Mouse (Mus musculus): ENCODE measurements around the gene Slc38a8. TPM values are rescaled to one million over a fixed set of nuclear protein-coding genes. Genes with fewer than 3 reads are reported as not detected.
A peak's percentile ranks its signal among the peaks of the same experiment; 100 is the strongest.

Slc38a8 gene
- polyA plus RNA-seq, 1 experiment from 2014 or later = not detected

DNA sequence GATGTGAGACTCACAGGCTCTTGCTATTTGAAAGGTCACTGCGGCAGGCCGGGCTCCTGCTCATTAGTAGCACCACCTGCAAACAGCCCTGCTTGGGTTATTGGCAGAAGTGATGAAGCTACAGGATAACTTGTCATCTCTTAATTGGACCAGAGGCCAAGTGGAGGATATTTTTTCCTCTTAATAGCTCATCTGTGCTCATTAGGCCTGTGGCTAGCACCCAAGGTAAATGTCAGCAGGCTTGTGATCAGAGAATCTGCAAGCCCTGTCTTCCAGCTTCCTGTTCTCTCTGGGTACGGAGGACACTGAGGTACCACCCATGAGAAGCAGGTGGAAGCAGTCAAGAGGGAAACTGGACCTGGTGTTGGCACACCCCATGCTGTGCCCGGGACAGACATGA lies 50.4 kb downstream of the Slc38a8 start:
- peaks cover 14% of the 10 kb centered on the region for H3K4me1 ChIP-seq (replicated peaks)
- no peak overlapping the region for H3K4me2 ChIP-seq
- 85% methylated on average over 4 of the region's 4 CpGs for WGBS
- no peak overlapping the region for H3K9ac ChIP-seq
- no peaks in the 10 kb centered on the region for H3K36me3 ChIP-seq
- H3K4me3 ChIP-seq = no peak overlapping the region
- no peak for ATAC-seq (ENCODE audit: insufficient number of reproducible peaks, low FRiP score)
- no peaks in the 10 kb centered on the region for H3K9me3 ChIP-seq (replicated peaks)
- H3K27ac ChIP-seq (ENCODE audit: poor library complexity, severe bottlenecking) = no peak overlapping the region
- peaks cover 72% of the 10 kb centered on the region for H3K27me3 ChIP-seq (replicated peaks)

DNA sequence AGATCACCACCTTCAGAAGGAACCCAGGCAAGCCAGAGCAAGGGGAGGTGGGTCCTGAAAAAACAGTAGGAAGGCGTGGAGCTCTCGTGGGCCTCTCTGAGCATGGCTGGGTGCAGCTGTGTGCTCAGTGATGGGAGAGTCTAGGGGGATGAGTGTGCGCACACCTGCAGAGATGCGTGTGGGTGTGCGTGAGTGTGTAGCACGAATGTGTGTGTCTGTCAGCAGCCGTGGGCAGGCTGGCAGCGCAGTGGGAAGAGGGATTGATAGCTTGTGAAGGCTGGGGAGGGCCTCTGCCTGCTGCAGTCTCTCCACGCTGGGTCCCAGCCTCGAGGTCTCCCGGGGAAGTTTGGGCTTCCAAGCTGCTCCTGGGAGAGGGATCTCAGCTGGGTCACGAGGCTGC lies 51.9 kb downstream of the Slc38a8 start:
- Histone ChIP-seq H3K9me3 (replicated peaks) (no peaks in the 10 kb centered on the region), H3K4me1 (replicated peaks) (peaks cover 3% of the 10 kb centered on the region; the same call in 1 of the 2 replicates), H3K27me3 (replicated peaks) (peaks cover 87% of the 10 kb centered on the region), H3K4me3 (no peak overlapping the region), H3K36me3 (no peaks in the 10 kb centered on the region), H3K9ac (no peak overlapping the region; the same call in 1 of the 2 replicates), H3K4me2 (no peak overlapping the region), H3K27ac (ENCODE audit: poor library complexity, severe bottlenecking) (no peak overlapping the region)
- WGBS = 72% methylated on average over 12 of the region's 12 CpGs
- no peak for ATAC-seq (ENCODE audit: insufficient number of reproducible peaks, low FRiP score)

DNA sequence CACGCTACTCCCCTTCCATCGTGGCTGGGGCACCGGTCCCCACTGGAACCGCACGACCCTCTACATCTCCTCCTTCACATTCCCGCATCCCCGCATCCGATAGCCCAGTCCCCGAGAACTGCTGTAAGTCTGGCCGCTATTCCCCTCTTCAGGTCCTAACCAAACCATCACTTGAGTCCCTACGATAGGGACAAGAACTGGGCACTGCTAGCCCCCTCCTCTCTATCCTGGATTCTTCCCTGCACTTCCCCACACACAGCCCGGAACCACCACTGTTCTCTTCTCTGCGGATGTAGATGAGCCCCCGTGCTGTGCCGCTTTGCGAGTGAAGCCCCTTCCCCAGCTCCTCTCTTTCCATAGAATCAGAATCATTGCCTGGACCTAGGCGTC lies 53.7 kb downstream of the Slc38a8 start:
- no peaks in the 10 kb centered on the region for H3K9me3 ChIP-seq (replicated peaks)
- no peak overlapping the region for H3K9ac ChIP-seq
- H3K27ac ChIP-seq (ENCODE audit: poor library complexity, severe bottlenecking) = no peak overlapping the region
- ATAC-seq (ENCODE audit: insufficient number of reproducible peaks, low FRiP score) = no peak
- H3K4me2 ChIP-seq = peak overlapping the region; percentile 97
- peaks cover 85% of the 10 kb centered on the region for H3K27me3 ChIP-seq (replicated peaks)
- peaks cover 3% of the 10 kb centered on the region; the same call in 1 of the 2 replicates for H3K4me1 ChIP-seq (replicated peaks)
- WGBS = 3% methylated on average over 17 of the region's 17 CpGs
- H3K36me3 ChIP-seq = no peaks in the 10 kb centered on the region
- H3K4me3 ChIP-seq = peak overlapping the region; percentile 65; the same call in 1 of the 2 replicates

DNA sequence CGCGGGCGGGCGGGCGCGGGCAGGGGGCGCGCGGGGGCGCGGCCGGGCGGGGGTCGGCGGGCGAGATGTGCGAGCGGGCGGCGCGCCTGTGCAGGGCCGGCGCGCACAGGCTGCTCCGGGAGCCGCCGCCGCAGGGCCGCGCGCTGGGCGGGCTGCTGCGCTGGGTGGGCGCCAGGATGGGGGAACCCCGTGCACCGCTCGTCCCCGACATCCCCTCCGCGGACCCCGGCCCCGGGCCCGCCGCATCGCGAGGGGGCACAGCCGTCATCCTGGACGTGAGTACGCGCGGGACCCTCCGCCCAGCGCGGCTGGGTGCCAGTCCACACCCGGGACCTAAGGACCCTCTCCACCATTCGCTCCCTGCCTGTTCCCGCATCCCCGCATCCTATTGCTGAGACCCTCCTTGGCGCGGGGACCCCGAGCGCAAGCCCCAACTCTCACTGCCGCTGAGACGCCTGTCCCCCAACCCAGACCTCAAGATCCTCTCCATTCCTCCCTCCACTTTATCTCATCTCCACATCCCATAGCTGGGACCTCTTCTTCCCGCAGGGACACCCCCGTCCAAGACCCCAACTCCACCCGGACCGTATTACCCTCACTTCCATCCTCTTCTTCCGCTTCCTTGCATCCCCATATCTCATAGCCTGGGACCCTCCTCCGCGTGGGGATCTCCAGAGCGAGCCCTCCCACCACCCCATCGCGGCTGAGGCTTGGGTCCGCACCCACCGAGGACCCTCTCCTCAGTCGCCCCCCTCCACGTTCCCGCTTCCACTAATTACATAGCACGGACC lies 54.3 kb downstream of the Slc38a8 start:
- peak; percentile 34 for ATAC-seq (ENCODE audit: insufficient number of reproducible peaks, low FRiP score)
- peak overlapping the region; percentile 73 for H3K9ac ChIP-seq
- peak overlapping the region; percentile 97 for H3K4me2 ChIP-seq
- no peak overlapping the region for H3K27ac ChIP-seq (ENCODE audit: poor library complexity, severe bottlenecking)
- H3K36me3 ChIP-seq = no peaks in the 10 kb centered on the region
- H3K4me1 ChIP-seq (replicated peaks) = peaks cover 3% of the 10 kb centered on the region; the same call in 1 of the 2 replicates
- H3K27me3 ChIP-seq (replicated peaks) = peaks cover 85% of the 10 kb centered on the region
- H3K9me3 ChIP-seq (replicated peaks) = no peaks in the 10 kb centered on the region
- 2% methylated on average over 57 of the region's 80 CpGs for WGBS
- H3K4me3 ChIP-seq = peak overlapping the region; percentile 65

DNA sequence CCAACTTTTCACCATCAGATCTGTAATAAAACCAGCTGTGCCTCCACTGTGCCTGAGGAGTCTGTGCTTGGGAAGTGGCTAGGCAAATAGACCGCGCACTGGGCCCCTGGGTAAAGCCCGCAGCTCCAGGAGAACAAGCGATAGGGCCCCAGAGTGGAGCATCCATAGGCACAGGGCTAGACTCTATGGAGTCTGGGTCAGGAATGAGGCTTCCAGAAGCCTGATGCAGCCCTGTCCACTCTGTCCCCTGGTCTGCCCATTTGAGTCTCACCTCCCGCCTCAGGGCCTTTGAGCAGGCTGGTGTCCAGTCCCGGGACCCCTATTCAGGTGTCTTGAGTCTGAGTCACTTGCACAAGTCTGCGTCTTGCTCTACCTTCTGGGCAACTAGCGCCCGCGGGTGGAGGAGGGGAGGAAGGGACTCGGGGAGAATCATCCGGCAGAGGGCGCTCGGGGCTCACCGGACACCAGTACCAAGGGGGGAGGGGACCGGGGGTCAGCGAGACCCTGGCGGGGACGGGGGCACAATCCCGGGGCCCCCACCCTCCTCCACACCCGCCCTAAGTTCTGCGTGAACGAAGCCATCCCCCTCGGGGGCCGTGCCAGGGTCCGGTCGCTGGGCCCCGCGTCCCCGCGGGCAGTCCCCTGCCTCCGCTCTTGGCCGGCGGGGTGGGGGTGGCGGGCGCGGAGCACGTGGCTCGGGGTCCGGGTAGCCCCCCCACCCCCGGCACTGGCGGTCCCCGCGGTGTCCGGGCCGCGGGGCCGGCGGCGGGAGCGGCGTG lies 55.1 kb downstream of the Slc38a8 start, which contains the start of gene Necab2:
Necab2 (plus strand) TSS at position 509 of the 779 bp plus-strand sequence.
- peak; percentile 48 for ATAC-seq (ENCODE audit: insufficient number of reproducible peaks, low FRiP score)
- H3K27me3 ChIP-seq (replicated peaks) = peaks cover 85% of the 10 kb centered on the region
- H3K27ac ChIP-seq (ENCODE audit: poor library complexity, severe bottlenecking) = no peak within 1 kb of the TSS
- 2% methylated on average over 51 of the region's 52 CpGs for WGBS
- no peaks in the 10 kb centered on the region for H3K9me3 ChIP-seq (replicated peaks)
- H3K4me1 ChIP-seq (replicated peaks) = peaks cover 3% of the 10 kb centered on the region; the same call in 1 of the 2 replicates
- peak within 1 kb of the TSS; percentile 73 for H3K9ac ChIP-seq
- no peaks in the 10 kb centered on the region for H3K36me3 ChIP-seq
- peak within 1 kb of the TSS; percentile 97 for H3K4me2 ChIP-seq
- peak within 1 kb of the TSS; percentile 65 for H3K4me3 ChIP-seq

DNA sequence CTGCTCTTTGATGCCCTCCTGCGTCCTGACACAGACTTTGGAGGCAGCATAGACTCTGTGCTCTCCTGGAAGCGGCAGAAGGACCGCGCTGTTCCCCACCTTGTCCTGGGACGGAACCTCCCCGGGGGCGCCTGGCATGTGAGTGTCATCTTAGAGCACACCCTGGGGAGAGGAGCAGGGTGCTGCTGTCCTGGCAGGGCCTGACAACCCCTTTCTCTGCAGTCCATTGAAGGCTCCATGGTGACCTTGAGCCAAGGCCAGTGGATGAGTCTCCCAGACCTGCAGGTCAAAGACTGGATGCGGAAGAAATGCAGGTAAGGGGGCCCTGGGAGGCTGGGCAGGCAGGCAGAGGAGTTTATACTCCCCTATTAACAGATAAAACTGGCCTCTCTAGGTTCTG lies 58.5 kb downstream of the Slc38a8 start:
- H3K9me3 ChIP-seq (replicated peaks) = no peaks in the 10 kb centered on the region
- no peak overlapping the region for H3K9ac ChIP-seq
- no peak overlapping the region for H3K4me3 ChIP-seq
- no peak overlapping the region for H3K4me2 ChIP-seq
- ATAC-seq (ENCODE audit: insufficient number of reproducible peaks, low FRiP score) = no peak
- WGBS = 87% methylated on average over 8 of the region's 8 CpGs
- H3K27me3 ChIP-seq (replicated peaks) = peaks cover 63% of the 10 kb centered on the region
- H3K27ac ChIP-seq (ENCODE audit: poor library complexity, severe bottlenecking) = no peak overlapping the region
- no peaks in the 10 kb centered on the region for H3K36me3 ChIP-seq
- peaks cover 15% of the 10 kb centered on the region for H3K4me1 ChIP-seq (replicated peaks)

DNA sequence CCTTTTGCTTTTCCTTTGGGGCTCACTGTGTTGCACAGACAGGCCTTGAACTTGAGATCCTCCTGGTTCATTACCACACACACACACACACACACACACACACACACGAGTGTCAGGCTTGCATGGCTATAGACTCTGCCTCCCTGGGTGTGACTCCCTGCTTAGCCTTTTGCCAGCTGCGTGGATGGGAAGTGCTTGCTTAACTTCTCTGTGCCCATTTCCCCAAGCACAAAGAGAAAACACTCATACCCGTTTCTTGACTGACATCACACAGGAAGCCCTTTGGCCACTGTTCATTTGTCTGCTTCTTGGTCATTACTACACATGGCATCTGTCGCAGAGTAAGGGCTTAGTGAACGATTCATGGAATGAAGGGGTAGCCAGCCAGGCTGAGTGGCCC lies 59.5 kb downstream of the Slc38a8 start:
- Histone ChIP-seq H3K36me3 (no peaks in the 10 kb centered on the region), H3K4me3 (no peak overlapping the region), H3K9ac (no peak overlapping the region), H3K27me3 (replicated peaks) (peaks cover 53% of the 10 kb centered on the region), H3K9me3 (replicated peaks) (no peaks in the 10 kb centered on the region), H3K4me1 (replicated peaks) (peaks cover 17% of the 10 kb centered on the region), H3K27ac (ENCODE audit: poor library complexity, severe bottlenecking) (no peak overlapping the region), H3K4me2 (no peak overlapping the region)
- 63% methylated on average over 5 of the region's 5 CpGs for WGBS
- no peak for ATAC-seq (ENCODE audit: insufficient number of reproducible peaks, low FRiP score)

DNA sequence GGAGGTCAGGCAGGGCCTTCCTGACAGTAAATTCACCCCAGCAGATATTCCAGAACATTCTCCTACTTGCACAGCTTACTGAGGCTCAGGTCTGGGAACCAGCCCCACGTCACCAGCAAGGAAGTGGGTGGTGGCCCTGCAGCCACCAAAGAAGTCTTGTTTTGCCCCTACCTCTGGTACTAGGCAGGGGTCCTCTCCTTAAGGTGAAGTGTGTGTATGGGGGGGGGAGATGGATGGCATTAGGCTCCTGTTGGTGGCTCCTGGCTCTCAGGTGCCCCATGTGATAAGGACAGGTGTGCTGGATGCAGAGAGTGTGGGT lies 60.6 kb downstream of the Slc38a8 start:
- Histone ChIP-seq H3K36me3 (no peaks in the 10 kb centered on the region), H3K4me1 (replicated peaks) (peaks cover 24% of the 10 kb centered on the region), H3K4me2 (peak overlapping the region; percentile 38; the same call in 1 of the 2 replicates), H3K9ac (0 out of 2 replicates have a peak overlapping the region, but pooled peaks have one; percentile 3), H3K4me3 (no peak overlapping the region), H3K27ac (ENCODE audit: poor library complexity, severe bottlenecking) (no peak overlapping the region), H3K27me3 (replicated peaks) (peaks cover 50% of the 10 kb centered on the region), H3K9me3 (replicated peaks) (no peaks in the 10 kb centered on the region)
- ATAC-seq (ENCODE audit: insufficient number of reproducible peaks, low FRiP score) = peak; percentile 11; the same call in 1 of the 2 replicates
- WGBS = 35% methylated on average over 1 of the region's 1 CpGs

DNA sequence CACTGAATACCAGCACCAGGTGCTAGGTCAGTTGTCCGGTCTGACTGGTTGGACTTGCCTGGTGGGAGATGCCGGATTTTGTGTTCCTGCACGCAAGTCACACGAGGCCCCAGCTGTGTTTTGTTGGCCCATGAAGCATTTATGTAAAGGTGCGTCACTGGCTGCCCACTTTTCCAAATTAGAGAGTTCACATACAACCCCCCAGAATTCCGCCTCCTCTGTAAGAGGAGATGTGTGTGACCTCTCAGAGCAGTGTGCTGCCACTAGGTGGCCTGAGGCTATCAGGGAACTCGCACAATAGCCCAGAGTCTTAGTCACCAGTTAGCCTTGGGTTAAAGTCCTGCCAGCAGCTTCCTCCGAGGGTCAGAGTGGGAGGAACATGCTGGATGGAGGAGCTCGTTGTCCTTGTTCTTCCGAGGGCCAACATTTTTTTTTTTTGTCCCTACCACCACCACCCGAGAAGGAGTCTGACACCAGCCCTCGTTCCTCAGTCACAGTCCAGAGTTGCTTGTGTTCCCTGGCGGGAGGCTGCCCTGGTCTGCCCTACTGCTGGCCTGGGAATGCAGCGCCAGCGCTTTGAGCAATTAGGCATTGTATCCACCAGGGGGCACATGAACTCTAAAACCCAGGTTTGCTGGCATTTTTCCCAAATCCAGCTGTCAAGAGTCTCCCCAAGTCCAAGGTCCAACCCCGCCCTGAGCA lies 61.1 kb downstream of the Slc38a8 start:
- Histone ChIP-seq H3K9ac (0 out of 2 replicates have a peak overlapping the region, but pooled peaks have one; percentile 33), H3K27me3 (replicated peaks) (peaks cover 45% of the 10 kb centered on the region), H3K4me1 (replicated peaks) (peaks cover 24% of the 10 kb centered on the region), H3K4me3 (no peak overlapping the region), H3K27ac (ENCODE audit: poor library complexity, severe bottlenecking) (no peak overlapping the region), H3K9me3 (replicated peaks) (no peaks in the 10 kb centered on the region), H3K36me3 (no peaks in the 10 kb centered on the region), H3K4me2 (peak overlapping the region; percentile 38; the same call in 1 of the 2 replicates)
- peak; percentile 54; the same call in 1 of the 2 replicates for ATAC-seq (ENCODE audit: insufficient number of reproducible peaks, low FRiP score)
- 16% methylated on average over 16 of the region's 16 CpGs for WGBS

DNA sequence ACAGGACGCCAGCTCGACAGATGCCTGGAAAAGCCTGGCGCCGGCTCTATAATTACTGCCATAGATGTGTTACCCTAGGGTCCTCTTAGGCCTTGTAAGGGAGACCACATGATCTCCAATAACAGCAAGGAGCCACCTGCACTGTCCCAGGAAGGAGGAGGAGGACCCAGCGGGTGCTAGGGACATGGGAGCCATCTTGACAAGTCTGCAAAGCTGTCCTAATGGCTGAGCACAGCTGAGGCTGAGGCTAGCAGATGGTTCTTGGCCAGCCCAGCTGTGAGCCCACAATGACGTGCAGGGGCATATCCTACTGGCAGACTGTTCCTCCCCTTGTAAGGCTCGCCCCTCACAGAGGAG lies 61.6 kb downstream of the Slc38a8 start:
- peaks cover 40% of the 10 kb centered on the region for H3K27me3 ChIP-seq (replicated peaks)
- 0 out of 2 replicates have a peak overlapping the region, but pooled peaks have one; percentile 33 for H3K9ac ChIP-seq
- WGBS = 73% methylated on average over 7 of the region's 7 CpGs
- no peak for ATAC-seq (ENCODE audit: insufficient number of reproducible peaks, low FRiP score)
- no peaks in the 10 kb centered on the region for H3K9me3 ChIP-seq (replicated peaks)
- H3K36me3 ChIP-seq = no peaks in the 10 kb centered on the region
- peaks cover 24% of the 10 kb centered on the region for H3K4me1 ChIP-seq (replicated peaks)
- H3K4me2 ChIP-seq = no peak overlapping the region
- no peak overlapping the region for H3K4me3 ChIP-seq
- H3K27ac ChIP-seq (ENCODE audit: poor library complexity, severe bottlenecking) = no peak overlapping the region

DNA sequence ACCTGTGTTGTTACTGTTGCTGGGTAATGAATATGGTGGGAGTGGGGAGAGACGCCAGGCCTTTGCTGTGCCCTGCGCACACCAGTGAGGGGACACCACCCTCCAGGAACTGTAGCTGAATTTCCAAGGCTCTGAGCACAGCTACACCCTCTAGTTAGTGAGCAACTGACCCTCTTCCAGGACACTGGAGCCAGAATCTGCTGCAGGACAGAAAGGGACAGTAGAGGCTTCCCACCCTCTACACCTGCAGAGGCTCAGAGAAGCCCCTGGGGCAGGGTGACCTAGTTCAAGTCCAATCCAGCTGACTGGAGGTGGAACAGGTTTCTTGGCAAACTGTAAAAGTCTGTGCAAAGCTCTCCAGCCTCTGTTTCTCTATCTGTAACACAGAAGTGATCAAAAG lies 62.1 kb downstream of the Slc38a8 start:
- WGBS = 83% methylated on average over 2 of the region's 2 CpGs
- no peak for ATAC-seq (ENCODE audit: insufficient number of reproducible peaks, low FRiP score)
- H3K4me2 ChIP-seq = no peak overlapping the region
- peaks cover 24% of the 10 kb centered on the region for H3K4me1 ChIP-seq (replicated peaks)
- H3K36me3 ChIP-seq = no peaks in the 10 kb centered on the region
- no peak overlapping the region for H3K9ac ChIP-seq
- H3K27ac ChIP-seq (ENCODE audit: poor library complexity, severe bottlenecking) = no peak overlapping the region
- H3K4me3 ChIP-seq = no peak overlapping the region
- H3K9me3 ChIP-seq (replicated peaks) = no peaks in the 10 kb centered on the region
- peaks cover 38% of the 10 kb centered on the region for H3K27me3 ChIP-seq (replicated peaks)

Measured in heart, embryonic 12.5 days (tissue).